Comparison of ENCODE assay signal across 16 mouse cellular contexts in genomic region chr5:116080736-116081135, GRCm38 (mm10). TPM values are rescaled to one million over a fixed set of nuclear protein-coding genes. Genes with fewer than 3 reads are reported as not detected.
DNase-seq lines count a peak whose midpoint lies in the region.
"Had no signal": no experiment of that assay in that cellular context is flagged by ENCODE, and none has a peak within 500 bp of the region (broad histone marks: within the 10 kb centered on the region; RNA-seq: fewer than 3 reads in every experiment).

No protein-coding gene starts in this region.

- intact Hi-C loops in heart, postnatal 36 days (cut with DNase I): no loop called here

- peak; percentile 79 for DNase-seq in heart, adult 11 months
- no peak for DNase-seq in heart, postnatal 36 days
- DNase-seq in brain, adult 2 months (ENCODE audit: low read depth, low spot score): peak; percentile 26
- DNase-seq in gastrocnemius, postnatal 10 days: peak; percentile 23
- peak; percentile 84 for DNase-seq in skeletal muscle tissue, adult 2 months (ENCODE audit: low read depth, low spot score)
- DNase-seq in kidney, adult 8-10 months: no peak
- DNase-seq in thymus, adult 18-20 months: no peak
- DNase-seq: adrenal gland, adult 2 months; adrenal gland, postnatal 25 days; cerebellum, adult 8-10 months; cerebellum, postnatal 14 days; embryo, embryonic 11 days; kidney, adult 2 months had no signal

RNA-seq across cellular contexts. Expression of gene Tmem233, which starts 2.3 kb away (rescaled TPM):
- total RNA-seq in heart, postnatal 36 days (2021): not detected
- total RNA-seq in gastrocnemius, postnatal 10 days (2021): 10 to 100 TPM; 71.7 to 81.9 TPM
- total RNA-seq: adrenal gland, adult 2 months; adrenal gland, postnatal 25 days; common myeloid progenitor, adult 5-6 weeks; ES-E14; hematopoietic stem cell, adult 5-6 weeks had no signal

RNA-seq across cellular contexts. Expression of gene Prkab1, which starts 56.4 kb away (rescaled TPM):
- 10 to 100 TPM; 48.7 to 58.3 TPM for total RNA-seq in heart, postnatal 36 days (2021)
- 10 to 100 TPM; 17.7 to 23.6 TPM for total RNA-seq in gastrocnemius, postnatal 10 days (2021)

Comparison
In these comparisons a context has a peak if more than half of its experiments do, and no peak if none do; other contexts are left out.
1. DNase-seq: peak in heart, adult 11 months (single experiment), brain, adult 2 months (single experiment), gastrocnemius, postnatal 10 days (single experiment) and skeletal muscle tissue, adult 2 months (single experiment); none in heart, postnatal 36 days (0 of 2), kidney, adult 8-10 months (0 of 2) and thymus, adult 18-20 months (0 of 2).
2. RNA of gene Tmem233, which starts 2.3 kb away (total RNA-seq): 71.7 to 81.9 TPM in gastrocnemius, postnatal 10 days; not detected in heart, postnatal 36 days; every median in the first group is over 10 times any median in the second.